Mouse (Mus musculus): ENCODE results near the gene Npb.
A peak's percentile ranks its signal among the peaks of the same experiment; 100 is the strongest.
"Not testable (repeated sequence)": the region's sequence is repeated elsewhere in the genome, so short reads cannot be mapped to it uniquely, and the experiment has no call there.

Npb gene

DNA sequence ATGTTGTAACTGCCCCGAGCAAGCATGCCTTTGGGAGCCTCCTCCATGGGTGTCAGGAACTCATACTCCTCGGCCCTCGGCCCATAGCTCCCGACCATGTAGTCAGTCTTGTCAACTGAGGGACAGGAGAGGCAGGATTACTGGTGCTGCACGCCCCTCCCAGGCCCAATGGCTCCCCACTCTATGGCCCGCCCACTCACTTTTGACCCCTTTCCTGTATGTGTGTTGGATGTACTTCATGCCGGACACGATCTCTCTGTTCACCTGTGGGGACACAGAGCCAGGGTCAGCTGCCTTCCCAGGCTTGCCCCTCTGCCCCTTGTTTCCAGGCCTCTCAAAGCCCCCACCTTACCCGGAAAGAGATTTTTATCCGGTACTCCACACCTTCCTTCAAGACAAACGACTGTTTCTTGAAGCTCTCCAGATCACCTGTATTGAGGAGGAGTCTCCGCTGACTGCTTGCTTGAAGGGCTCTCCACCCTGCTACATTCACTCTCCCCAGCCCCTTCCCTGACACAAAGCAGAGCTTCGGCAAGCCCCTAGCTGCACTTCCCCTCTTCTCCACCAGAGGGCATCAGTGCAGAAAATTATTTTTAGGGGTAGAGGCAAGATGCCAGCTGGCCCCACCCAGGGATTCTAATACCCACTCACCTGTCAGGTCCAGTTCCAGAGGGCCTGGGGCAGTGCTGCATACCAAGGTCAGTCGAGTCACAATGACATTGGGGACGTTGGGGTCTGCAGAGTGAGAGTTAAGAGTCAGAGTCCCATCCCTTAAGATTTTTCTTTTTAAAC lies 28.8 kb upstream of the Npb start:
- DNase-seq (ENCODE audit: low read depth, low spot score), result peak; percentile 74

DNA sequence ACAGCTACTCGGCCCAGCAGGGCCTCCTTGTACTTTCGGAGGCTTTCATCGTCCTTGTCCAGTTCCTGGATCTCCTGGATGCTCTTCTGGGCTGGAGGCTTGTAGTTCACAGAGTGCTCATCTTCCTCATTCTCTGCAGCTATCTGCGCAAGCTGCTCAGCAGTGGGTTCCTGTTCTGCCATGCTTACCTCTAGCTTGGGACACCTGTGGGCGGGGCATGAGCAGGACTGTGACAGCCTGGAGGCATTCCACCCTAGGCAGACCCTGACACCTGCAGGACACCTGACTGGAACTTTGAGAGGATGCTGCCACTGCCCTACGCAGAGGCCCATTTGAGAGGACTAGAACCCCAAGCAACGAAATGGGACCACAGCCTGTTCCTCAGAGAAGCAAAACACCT lies 28.1 kb upstream of the Npb start:
- no peak for DNase-seq (ENCODE audit: low read depth, low spot score)

DNA sequence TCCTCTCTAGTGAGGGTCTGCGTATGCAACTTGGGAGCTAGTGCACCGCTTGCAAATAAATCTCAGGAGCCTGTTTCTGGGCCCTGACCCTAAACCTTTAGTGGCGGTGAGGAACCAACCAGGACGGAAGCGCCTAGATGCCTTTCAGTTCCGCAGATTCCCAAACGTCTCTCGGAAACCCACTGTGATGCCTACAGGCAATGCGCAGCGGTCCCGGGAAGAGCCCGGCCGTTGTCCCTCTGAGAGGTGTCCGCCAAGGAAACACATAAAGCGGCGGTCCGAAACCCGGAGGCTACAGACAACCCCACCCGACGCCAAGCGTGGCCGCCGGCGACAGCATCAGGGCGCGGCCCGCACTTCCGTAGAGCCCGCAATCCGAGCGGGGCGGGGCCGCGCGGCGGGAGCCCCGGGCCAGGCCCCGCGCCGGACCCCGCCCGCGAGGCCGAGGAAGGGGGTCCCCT lies 27.4 kb upstream of the Npb start:
- peak; percentile 48 for DNase-seq (ENCODE audit: low read depth, low spot score)

DNA sequence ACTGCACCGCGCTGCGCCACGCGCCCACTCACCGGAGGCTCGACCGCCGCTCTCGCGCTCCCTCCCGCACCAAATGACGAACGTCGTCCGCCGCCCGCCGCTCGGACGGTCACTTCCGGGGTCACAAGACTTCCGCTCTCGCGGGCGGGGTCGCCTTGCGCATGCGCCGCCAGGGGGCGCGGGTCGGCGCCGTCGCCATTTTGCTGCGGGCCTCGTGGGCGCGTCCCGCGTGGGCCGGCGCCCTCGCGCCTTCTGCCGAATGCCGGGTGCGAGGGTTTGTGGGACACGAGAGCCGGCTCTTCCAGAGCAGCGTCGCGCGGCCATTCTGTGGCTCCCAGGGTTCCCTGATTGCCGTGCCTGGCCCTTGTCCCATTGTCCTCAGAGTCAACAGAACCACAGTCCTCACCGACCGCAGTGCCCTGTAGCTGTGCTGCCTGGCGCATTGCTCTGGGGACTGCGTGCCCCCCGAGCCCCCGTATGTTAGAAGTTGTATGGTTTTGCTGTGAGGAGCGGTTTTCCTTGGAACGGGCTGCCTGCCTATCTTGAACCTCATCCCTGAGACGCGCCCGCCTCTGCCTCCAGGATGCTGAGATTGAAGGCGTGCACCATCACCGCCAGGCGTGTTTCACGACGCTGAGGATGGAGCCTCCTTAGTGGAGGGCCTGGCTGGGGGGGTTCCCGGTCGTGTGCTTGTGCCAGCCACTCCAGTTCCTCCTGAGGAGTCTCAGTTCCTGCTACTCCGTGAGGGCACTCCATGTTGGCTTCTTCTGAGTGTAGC lies 26.6 kb upstream of the Npb start, which contains the start of gene Arhgdia:
Gene Arhgdia, minus strand, starts transcription at position 135 of the 778 bp plus-strand sequence.
- peak; percentile 94 for DNase-seq (ENCODE audit: low read depth, low spot score)

DNA sequence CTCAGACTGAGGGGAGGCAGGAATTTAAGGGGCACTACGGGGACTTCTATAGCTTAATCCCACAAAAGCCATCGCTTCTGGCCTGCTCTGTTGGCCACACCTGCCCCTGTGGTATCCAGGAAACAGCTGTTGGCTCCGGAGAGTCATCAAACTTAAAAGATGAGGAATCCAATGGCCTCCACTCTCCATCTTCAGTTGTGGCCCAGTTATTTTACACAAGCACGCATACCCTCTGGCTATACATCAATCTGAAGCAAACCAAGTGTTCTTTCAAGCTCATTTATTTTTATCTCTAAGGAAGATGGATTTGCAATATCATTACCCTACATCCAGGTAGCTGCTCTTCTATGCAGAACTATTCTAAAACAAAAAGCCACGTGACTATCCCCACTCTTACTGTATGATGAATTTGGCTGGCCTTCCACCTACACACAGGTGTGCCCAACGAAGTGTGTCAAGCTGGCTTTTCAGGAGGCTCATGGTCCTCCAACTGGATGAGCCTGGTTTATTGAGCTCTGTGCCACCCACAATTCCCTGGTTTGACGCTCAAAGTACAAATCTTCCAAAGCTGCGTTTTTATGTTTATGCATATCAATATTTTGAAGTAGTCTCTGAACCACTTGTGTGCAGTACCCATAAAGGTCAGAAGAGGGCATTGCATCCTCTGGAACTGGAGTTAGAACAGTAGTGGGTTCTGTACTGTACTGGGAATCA lies 25.9 kb upstream of the Npb start:
- DNase-seq (ENCODE audit: low read depth, low spot score), result no peak

DNA sequence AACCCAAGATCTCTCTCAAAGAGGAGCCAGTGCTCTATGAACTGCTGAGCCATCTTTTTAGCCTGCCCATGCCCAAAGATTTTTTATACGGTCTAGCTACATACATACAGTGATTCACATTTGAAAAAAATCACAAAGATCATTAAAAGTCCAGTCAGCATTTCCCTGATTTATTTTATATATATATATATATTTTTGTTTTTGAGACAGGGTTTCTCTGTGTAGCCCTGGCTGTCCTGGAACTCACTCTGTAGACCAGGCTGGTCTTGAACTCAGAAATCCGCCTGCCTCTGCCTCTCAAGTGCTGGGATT lies 25.3 kb upstream of the Npb start:
- not testable (repeated sequence) for DNase-seq (ENCODE audit: low read depth, low spot score)

DNA sequence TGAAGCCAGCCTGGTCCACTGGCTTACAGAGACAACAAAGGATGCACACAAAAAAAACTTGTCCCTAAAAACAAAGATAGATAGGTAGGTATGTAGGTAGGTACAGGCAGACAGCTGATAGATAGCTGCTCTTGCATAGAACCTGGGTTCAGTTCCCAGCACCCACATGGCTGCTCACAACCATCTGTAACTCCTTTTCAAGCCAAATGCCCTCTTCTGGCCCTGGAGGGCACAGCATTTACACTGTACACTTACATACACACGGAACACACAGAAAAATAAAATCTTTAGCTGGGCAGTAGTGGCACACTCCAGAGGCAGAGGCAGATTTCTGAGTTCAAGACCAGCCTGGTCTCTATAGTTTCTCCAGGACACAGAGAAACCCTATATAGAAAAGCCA lies 24.3 kb upstream of the Npb start:
- DNase-seq (ENCODE audit: low read depth, low spot score), result no peak

DNA sequence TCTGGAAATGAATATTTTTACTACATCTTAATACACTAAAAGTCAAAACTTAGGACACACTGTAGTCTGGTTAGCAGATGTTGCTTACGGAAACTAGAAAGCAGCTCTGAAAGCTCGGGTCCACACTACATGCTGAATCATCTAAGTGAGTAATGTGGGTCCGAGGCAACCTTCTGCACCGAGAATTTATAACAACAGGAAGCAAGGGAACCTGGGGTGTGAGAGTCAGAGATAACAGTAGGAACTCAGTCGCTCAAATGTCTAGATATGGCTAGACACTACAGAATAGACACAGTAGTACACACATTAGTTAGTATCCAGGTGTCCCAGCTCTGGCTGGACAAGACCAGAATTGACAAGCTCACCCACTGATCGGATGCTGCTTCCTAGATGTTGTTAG lies 19.7 kb upstream of the Npb start:
- DNase-seq (ENCODE audit: low read depth, low spot score), result no peak

DNA sequence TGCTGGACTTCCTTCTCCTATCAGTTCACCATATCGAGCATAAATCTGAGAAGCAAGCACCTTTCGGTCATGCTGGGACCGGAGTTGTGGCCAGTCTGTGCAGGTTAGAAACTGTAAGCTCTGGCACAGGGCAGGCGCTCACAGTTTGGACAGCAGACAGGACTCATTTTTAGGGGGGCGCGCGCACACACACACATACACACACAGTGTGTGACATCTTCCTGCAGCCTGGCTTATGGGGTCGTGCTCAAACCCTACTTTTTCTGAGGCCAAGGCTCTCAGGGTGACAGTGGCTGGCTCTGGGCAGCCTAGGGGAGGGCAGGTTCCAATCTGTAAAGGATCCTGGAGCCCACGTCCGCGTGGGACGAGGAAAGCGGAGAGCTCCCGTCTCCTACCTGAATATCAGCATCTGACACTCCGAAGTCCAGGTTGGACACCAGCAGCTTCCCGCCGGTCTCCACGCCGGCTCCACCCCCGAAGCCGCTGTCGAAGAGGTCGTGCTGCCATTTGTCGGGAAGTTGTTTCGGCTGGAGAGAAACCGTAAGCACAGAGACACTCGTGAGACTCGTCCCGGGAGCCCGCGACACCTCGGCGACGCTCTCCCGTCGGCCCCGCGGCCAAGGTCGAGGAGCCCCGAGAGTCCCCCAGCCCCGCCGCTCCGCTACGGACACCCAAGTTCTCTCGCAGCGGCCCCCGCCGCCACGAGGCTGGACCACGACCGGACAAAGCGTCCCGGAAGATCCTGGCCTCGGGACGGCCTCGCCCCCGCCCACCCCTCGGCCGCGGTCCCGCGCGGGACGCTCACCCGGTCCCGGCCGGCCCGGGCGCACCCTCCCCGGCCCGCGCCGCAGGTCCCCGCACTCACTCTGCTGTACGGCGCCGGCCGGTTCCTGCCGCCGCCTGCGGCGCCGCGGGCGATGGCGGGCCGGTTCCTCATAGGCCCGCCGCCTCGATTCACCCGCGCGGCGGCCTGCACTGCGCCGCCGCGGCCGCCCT lies 10.7 kb upstream of the Npb start:
- no peak for DNase-seq (ENCODE audit: low read depth, low spot score)

DNA sequence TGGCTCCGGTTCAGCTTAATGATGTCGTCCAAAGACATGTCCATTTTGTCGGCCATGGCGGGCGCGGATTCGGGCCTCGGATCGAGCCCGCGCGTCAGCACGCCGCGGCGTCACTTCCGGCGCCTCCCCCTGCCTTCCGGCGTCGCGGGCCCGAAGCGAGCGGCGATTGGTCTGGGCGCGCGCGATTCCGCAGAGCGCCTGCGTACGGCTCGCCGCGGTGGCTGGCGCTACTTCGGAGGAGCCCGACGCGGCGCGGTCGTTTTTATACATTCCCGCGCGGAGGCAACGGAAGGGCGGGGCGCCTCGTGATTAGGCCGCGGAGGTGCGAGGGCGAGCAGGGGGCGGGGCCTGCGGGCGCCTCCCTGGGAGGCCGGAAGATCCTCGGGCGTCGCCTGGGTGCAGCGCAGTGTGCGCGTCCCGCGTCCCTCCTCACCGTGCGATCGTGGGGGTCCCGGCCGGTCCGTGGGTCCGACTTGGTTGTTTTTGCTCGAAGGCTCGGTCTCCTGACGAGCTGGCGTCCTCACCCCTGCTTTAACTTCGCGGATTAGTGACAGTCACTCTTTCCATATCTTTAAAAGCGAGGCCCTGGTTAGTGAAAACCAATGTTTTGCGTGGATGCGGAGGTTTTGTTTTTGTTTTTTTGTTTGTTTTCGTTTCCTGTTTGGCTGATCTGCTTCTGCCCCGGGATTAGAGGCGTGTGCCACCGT lies 9.8 kb upstream of the Npb start, which contains the start of the genes Alyref and Anapc11:
Gene Alyref, minus strand, starts transcription at position 83 of the 707 bp plus-strand sequence.
Gene Anapc11, plus strand, starts transcription at position 139 of the 707 bp plus-strand sequence.
- peak; percentile 98 for DNase-seq (ENCODE audit: low read depth, low spot score)

DNA sequence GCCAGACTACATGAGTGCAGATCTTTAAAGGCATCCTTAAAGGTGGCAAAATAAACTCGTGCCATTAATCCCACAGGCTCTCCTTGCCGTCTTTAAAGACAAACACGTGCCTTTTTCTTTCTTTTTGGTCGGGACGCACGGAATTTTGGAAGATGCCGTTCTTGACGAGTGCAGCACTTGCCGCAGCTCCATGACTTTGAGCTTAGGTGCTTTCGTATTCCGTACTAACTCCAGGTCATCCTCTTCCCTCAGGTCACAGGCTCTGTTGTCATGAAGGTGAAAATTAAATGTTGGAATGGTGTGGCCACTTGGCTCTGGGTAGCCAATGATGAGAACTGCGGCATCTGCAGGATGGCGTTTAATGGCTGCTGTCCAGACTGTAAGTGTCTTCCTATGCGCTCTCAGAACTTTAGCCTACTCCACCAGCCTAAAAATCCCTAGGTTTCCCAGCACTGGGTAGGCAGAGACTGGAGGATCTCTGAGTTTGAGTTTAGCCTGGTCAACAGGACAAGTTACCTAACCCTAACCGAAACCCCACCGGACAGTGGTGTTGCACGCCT lies 9.2 kb upstream of the Npb start:
- no peak for DNase-seq (ENCODE audit: low read depth, low spot score)

DNA sequence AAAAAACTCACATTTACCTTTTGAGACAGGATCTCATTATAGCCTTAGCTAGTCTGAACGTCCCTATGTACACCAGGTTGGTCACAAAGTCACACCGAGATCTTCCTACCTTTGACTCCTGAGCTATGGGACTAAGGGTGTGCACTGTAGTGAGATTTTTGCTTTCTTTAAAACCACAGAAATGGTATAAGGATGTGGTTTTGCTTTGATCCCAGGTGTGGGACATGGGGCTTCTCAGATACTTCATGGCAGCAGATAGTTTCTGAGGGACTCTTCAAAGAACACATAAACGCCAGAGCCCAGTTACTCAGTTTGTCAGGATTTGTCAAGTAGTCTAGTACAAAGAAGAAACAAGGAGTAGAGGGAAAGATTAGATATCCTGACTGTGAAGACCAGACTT lies 7.6 kb upstream of the Npb start:
- DNase-seq (ENCODE audit: low read depth, low spot score), result no peak

DNA sequence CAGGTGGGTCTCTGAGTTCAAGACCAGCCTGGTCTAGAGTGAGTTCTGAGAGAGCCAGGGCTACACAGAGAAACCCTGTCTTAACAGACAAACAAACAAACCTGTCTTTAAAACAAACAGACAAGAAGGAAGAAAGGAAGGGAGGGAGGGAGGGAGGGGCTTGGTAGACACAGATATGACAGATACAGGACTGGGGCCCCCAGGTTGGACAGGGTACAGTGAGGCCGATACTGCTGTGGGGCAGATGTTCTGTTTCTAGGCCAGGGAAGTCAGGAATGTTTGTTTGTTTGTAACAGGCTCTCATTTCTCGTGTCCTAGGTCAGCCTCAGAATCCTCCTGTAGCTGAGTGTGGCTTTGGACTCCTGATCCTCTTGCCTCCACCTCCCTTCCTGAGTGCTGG lies 4.7 kb upstream of the Npb start:
- no peak for DNase-seq (ENCODE audit: low read depth, low spot score)

DNA sequence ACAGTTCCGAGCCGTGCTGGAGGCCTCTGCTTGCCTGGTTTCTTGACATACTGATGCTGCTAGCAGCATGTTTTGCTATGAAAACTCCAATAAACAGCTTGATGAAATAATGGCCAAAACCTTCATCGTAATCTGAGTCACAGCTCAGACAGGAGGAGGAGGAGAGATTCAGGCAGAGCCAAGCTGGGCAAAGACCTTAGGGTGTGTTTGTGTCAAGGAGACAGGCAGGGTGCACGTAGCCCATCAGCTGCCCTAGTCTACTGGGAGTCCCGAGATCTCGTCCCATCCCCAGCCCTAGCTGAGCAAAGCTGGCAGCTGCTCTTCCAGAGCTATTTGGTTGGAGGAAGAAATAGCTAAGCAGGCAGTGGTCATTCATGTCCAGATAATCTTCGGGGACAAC lies 2.6 kb upstream of the Npb start:
- DNase-seq (ENCODE audit: low read depth, low spot score), result no peak

DNA sequence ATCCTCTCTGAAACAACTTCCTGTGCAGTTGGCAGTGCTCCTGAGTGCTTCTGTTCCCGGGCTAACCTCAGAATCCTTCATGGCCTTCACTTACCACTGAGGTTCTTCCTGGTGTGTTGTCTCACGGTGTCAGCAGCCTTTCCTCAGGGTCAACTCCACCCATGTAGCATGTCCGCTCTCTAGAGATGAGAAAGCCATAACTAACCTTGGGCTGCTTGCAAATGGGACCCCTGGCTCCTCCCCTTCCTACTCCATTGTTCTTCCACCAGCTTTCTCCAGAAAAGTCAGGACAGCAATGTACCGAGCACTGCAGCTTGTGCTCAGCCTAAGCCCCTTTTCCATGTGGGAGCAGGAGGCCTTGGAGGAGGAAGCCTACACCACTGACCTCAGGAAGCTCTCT lies 1.5 kb upstream of the Npb start:
- DNase-seq (ENCODE audit: low read depth, low spot score), result no peak

DNA sequence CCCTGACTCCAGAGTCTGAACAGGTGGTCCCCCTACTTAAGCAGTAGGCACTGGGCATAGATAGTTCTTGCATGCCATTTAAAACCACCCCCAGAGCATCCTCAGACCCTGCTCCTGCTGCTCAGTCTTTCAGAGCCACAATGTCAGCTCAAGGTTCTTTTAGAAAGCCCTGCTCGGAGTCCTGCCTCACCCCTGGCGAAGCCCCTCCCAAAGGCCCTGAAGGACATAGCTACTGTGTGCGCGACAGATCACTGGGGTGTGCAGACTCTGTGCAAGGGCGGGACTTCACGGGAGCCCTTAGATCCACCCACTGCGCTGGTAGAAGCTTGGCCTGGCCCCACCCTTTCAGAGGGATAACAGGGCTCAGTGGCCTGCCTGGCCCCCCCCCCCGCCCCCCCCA lies 973 bp downstream of the Npb start:
- no peak for DNase-seq (ENCODE audit: low read depth, low spot score)

DNA sequence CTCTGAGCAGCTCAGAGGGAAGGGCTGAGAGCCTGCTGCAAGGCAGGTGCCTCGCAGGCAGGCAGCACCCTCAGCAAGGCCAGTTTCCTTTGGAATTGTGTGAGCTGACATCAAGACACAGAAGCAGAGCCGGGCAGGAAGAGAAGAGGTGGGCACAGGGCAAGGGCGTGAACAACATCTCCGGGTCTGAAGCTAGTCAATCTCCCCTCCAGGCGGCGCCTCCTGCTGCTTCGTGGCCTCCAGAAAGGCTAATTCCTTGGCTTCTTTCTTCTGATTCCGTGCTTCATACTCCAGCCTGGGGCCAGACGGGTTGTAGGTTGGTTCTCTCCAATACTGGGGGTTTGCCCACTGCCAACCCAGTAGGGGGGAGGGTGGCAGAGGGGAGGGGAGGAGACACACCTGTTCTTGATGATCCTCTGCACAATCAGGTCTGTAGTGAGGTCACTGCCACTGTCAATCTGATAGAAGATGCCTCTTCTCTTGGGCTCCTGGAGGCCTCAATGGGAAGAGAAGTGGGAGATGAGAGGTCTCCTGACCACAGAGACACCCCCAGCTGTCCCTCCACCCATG lies 2.3 kb downstream of the Npb start:
- no peak for DNase-seq (ENCODE audit: low read depth, low spot score)

DNA sequence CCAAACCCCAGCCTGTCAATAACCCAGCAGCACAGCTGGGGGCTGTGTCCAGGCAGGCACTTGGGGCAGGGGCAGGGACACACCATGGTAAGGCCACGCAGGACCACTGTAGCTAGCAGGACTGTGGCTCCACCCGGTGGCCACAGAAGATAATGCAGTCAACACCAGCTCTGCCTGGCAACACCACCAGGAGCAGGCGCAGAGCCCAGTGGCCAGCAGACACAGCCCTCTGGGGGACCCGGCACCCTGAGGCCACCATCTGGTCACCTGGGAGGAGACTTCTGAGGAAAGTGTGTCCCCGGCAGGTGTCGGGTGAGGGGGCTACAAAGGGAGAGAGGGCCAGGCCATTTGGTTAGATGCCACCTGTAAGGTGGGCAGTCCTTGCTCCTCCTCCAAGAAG lies 4.5 kb downstream of the Npb start:
- DNase-seq (ENCODE audit: low read depth, low spot score), result peak; percentile 90

DNA sequence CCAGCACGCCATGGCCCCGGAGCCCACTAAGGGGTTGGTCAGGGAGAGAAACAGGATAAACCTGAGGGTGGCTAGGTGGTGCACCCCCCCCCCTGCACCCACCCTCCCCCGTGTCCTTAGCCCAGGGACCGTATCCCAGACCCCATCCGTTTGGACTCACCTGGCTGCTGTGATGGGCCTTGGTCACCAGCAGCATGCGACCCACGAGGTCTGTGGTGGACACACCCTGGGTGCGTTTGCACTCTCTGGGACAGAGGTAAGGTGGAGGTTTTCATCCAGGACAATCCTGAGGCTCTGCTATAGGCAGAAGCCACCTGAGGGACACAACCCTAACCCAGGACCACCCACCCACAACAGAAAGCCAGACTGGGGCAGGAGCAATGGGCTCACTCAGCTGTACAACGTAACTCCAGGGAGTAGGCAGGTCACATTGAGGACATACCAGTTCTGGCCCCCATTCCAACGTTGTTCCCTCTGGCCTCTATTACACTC lies 5.2 kb downstream of the Npb start:
- no peak for DNase-seq (ENCODE audit: low read depth, low spot score)

DNA sequence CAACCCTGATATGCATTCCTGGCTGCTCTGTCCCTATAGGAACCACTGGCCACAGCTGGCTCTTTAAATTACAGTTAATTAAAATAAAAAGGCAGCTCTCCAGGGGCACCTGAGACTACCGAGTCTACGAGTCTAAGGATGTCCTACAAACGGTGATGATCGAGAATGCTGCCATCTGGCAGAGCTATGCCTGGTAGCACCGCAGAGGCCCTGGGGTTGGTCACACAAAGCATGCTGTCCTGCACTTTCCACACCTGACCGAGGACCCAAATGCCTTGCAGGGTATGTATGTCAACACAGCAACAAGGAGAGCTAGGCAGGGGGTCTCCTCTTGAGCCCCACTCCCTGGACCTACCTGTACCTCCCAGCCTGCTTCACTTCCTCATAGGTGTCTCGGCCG lies 5.7 kb downstream of the Npb start:
- no peak for DNase-seq (ENCODE audit: low read depth, low spot score)

Measured in brain, adult 2 months (tissue).